Mouse (Mus musculus): ENCODE results near the gene Dnmbp.
A peak's percentile ranks its signal among the peaks of the same experiment; 100 is the strongest.

GRCm38 (mm10) chr19:43906492-43906891 is 33.5 kb downstream of the Dnmbp start:
- TF ChIP-seq CTCF (IDR thresholded peaks at IDR 0.05; ENCODE audit: low read depth) (peak; percentile 49), EP300 (IDR thresholded peaks at IDR 0.05; ENCODE audit: low read depth) (no peak)

Measured in liver, postnatal 0 days (tissue).